Mouse (Mus musculus) embryonic facial prominence, embryonic 12.5 days (tissue): Measurements from ENCODE around the gene Senp2. TPM values are rescaled to one million over a fixed set of nuclear protein-coding genes. Genes with fewer than 3 reads are reported as not detected.

Source experiments
- ATAC-seq: fragments of 200-750 bp; cut with Nextera tagmentation; 2 replicates; pipeline ENCODE4 v1.8.0; 2017; ENCODE audit not compliant: insufficient number of reproducible peaks, insufficient read depth, low FRiP score, low TSS enrichment
- H3K27ac ChIP-seq: fragments of 300-500 bp; sonication (generic); 2 replicates; pipeline ENCODE4 v1.5.1; 2016; ENCODE audit warnings: mild to moderate bottlenecking
- H3K27me3 ChIP-seq: fragments of 300-500 bp; sonication (generic); 2 replicates; pipeline ENCODE4 v1.6.1; 2016; ENCODE audit warnings: mild to moderate bottlenecking, moderate library complexity
- H3K36me3 ChIP-seq: fragments of 300-500 bp; sonication (generic); 2 replicates; pipeline ENCODE4 v1.6.1; 2016; ENCODE audit warnings: mild to moderate bottlenecking
- H3K4me1 ChIP-seq: fragments of 300-500 bp; sonication (generic); 2 replicates; pipeline ENCODE4 v1.6.1; 2016
- H3K4me2 ChIP-seq: fragments of 300-500 bp; sonication (generic); replicated peaks from 2 replicates; pipeline ENCODE4 v1.6.1; 2016; ENCODE audit warnings: mild to moderate bottlenecking, moderate library complexity
- H3K4me3 ChIP-seq: fragments of 300-500 bp; sonication (generic); 2 replicates; pipeline ENCODE4 v1.5.1; 2016; ENCODE audit warnings: mild to moderate bottlenecking
- H3K9ac ChIP-seq: fragments of 300-500 bp; sonication (generic); 2 replicates; pipeline ENCODE4 v1.6.1; 2016; ENCODE audit warnings: mild to moderate bottlenecking, moderate library complexity
- H3K9me3 ChIP-seq: fragments of 300-500 bp; sonication (generic); 2 replicates; pipeline ENCODE4 v1.6.1; 2016; ENCODE audit warnings: mild to moderate bottlenecking, moderate library complexity
- WGBS: fragments of 180-500 bp; shearing (Covaris S2); methylation state at CpG from one replicate; pipeline ENCODE4 v1.1.7; 2016; 5-methylcytosine and 5-hydroxymethylcytosine counted together
- polyA plus RNA-seq: library from polyadenylated mRNA; unstranded; fragments of >200 nt; fragmentation: Nextera tagmentation; extraction: Ambion mirVana; gene quantifications from 2 replicates; pipeline ENCODE4 v1.2.1, GENCODE M21; 2016

Gene Senp2
- polyA plus RNA-seq, 1 experiment from 2014 or later = 68.3 TPM

DNA sequence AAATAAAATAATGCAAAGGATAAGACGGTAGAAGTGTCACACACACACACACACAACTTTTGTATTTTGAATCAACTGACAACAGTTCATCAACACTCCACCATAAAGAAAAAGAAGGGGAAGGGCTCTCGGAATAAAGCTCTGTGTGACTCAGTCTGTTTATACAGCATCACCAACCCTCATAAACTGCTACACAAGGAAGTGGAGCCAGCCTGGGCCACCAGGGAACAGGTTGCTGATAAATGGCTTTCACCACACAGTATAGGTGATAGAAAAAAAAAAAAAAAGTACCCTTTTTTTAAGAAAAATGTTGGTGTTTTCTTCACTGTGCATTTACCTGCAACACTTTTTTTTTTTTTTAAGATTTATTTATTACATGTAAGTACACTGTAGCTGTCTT, 17.5 kb upstream of the Senp2 start:
- H3K4me2 ChIP-seq = no peak overlapping the region
- H3K4me1 ChIP-seq = peaks cover 3% of the 10 kb centered on the region; the same call in 1 of the 2 replicates
- no peak overlapping the region for H3K27ac ChIP-seq
- WGBS = 86% methylated on average over 2 of the region's 2 CpGs
- no peaks in the 10 kb centered on the region for H3K9me3 ChIP-seq
- H3K27me3 ChIP-seq = no peaks in the 10 kb centered on the region
- no peaks in the 10 kb centered on the region for H3K36me3 ChIP-seq
- H3K4me3 ChIP-seq = no peak overlapping the region
- ATAC-seq = no peak
- H3K9ac ChIP-seq = no peak overlapping the region

DNA sequence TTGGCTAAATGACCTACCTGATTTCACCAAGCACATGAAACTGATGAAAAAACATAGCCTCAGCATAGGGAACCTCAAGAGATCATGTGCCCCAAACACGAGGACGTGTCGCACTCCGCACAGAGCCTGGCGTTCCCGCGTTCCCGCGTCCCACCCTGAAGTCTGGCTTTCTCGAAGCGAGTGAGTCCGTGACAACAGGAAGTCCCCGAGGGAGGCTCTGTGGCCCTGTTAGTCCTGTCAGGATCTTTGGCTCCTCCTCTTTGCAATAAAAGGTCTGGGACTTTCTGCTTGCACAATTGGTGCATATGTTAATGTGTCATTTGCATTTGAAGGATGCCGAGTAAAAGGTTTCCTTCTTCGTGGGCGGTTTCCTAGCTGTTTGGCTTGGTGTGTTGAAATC, 14.0 kb upstream of the Senp2 start, which contains the start of gene Liph:
Gene Liph, minus strand, starts transcription at position 360 of the 400 bp plus-strand sequence.
- peak within 1 kb of the TSS; percentile 15; the same call in 1 of the 2 replicates for H3K4me3 ChIP-seq
- H3K36me3 ChIP-seq = no peaks in the 10 kb centered on the region
- peak within 1 kb of the TSS; percentile 46 for H3K4me2 ChIP-seq
- H3K4me1 ChIP-seq = peaks cover 3% of the 10 kb centered on the region; the same call in 1 of the 2 replicates
- ATAC-seq = no peak
- H3K27ac ChIP-seq = no peak within 1 kb of the TSS
- WGBS = 15% methylated on average over 16 of the region's 16 CpGs
- no peak within 1 kb of the TSS for H3K9ac ChIP-seq
- H3K27me3 ChIP-seq = no peaks in the 10 kb centered on the region
- no peaks in the 10 kb centered on the region for H3K9me3 ChIP-seq

- no peak for ATAC-seq
- no peak overlapping the region for H3K9ac ChIP-seq
- H3K4me1 ChIP-seq = peaks cover 3% of the 10 kb centered on the region; the same call in 1 of the 2 replicates
- H3K9me3 ChIP-seq = no peaks in the 10 kb centered on the region
- no peaks in the 10 kb centered on the region for H3K27me3 ChIP-seq
- H3K36me3 ChIP-seq = no peaks in the 10 kb centered on the region
- no peak overlapping the region for H3K27ac ChIP-seq
- 50% methylated on average over 4 of the region's 4 CpGs for WGBS
- no peak overlapping the region for H3K4me3 ChIP-seq
- no peak overlapping the region for H3K4me2 ChIP-seq
Measured at GRCm38 (mm10) chr16:21996402-21996801, 12.9 kb upstream of the Senp2 start.

DNA sequence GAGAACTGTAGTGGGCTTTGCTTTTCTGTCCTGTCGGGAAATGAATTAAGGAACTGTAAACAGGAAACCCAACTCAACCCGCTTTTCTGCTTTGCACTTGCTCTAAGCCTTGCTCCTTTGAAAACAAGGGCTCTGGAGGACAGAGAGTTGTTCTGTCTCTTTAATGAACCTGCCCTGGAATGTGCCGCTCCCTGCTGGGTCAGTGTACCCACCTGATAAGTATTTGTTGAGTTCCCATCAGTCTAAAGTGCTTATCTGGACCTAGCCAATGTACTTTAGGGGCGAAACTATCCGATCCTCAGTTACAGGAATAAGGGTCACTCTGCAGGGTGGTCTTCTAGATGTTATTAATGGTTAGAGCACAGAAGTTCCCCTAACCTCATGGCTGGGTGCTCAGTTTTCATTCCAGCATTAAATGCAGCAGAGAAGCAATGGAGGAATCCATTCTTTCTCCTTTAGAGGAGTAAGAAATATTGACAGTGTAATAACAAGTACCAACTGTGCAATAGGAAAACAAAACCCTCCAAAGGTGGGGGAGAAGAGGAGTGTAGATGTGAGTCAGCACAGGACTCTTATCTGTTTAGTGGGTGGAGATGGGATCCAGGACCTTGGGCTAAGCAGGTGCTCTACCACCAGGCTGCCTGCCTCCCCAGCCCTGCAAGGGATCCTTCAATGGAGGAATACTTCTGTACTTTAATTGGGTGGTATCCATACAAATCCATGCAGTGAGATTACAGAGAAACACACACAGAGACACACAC, 12.2 kb upstream of the Senp2 start:
- no peak for ATAC-seq
- Histone ChIP-seq H3K4me2 (no peak overlapping the region), H3K27ac (no peak overlapping the region), H3K4me1 (peaks cover 3% of the 10 kb centered on the region; the same call in 1 of the 2 replicates), H3K4me3 (no peak overlapping the region), H3K9ac (no peak overlapping the region), H3K36me3 (no peaks in the 10 kb centered on the region), H3K27me3 (no peaks in the 10 kb centered on the region), H3K9me3 (no peaks in the 10 kb centered on the region)
- 50% methylated on average over 5 of the region's 5 CpGs for WGBS

DNA sequence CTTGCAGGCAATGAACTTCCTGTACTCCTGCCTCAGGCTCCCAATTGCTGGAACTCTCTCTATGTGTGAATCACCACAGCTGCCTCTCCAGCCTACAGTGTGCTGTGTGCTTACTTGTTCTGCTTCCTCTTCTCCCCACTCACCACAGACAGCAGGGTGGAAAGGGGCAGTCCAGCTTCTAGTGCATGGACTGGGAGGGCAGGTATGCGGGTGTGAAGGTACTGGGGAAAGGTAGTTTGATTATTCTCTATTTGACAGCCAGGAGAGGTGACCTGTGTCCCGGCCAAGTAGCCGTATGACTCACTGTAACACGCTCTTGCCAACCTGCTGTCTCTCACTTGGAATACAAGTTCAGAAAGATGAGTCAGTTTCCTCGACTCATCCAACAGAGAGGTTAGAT, 11.2 kb upstream of the Senp2 start:
- no peak for ATAC-seq
- WGBS = 83% methylated on average over 5 of the region's 5 CpGs
- H3K4me2 ChIP-seq = no peak overlapping the region
- H3K9ac ChIP-seq = no peak overlapping the region
- H3K4me1 ChIP-seq = peaks cover 3% of the 10 kb centered on the region; the same call in 1 of the 2 replicates
- no peak overlapping the region for H3K27ac ChIP-seq
- no peak overlapping the region for H3K4me3 ChIP-seq
- no peaks in the 10 kb centered on the region for H3K9me3 ChIP-seq
- no peaks in the 10 kb centered on the region for H3K27me3 ChIP-seq
- H3K36me3 ChIP-seq = no peaks in the 10 kb centered on the region

GRCm38 (mm10) chr16:21999941-22000690, 9.2 kb upstream of the Senp2 start:
- WGBS = 78% methylated on average over 4 of the region's 4 CpGs
- H3K9me3 ChIP-seq = no peaks in the 10 kb centered on the region
- H3K4me2 ChIP-seq = no peak overlapping the region
- no peak overlapping the region for H3K4me3 ChIP-seq
- no peaks in the 10 kb centered on the region for H3K27me3 ChIP-seq
- H3K4me1 ChIP-seq = peaks cover 3% of the 10 kb centered on the region; the same call in 1 of the 2 replicates
- H3K36me3 ChIP-seq = no peaks in the 10 kb centered on the region
- ATAC-seq = no peak
- H3K27ac ChIP-seq = no peak overlapping the region
- H3K9ac ChIP-seq = no peak overlapping the region

GRCm38 (mm10) chr16:22001172-22001571, 8.1 kb upstream of the Senp2 start:
- Histone ChIP-seq H3K4me2 (no peak overlapping the region), H3K4me1 (no peaks in the 10 kb centered on the region), H3K9me3 (no peaks in the 10 kb centered on the region), H3K4me3 (no peak overlapping the region), H3K9ac (no peak overlapping the region), H3K27ac (no peak overlapping the region), H3K27me3 (no peaks in the 10 kb centered on the region), H3K36me3 (no peaks in the 10 kb centered on the region)
- WGBS = 46% methylated on average over 4 of the region's 4 CpGs
- no peak for ATAC-seq

GRCm38 (mm10) chr16:22001606-22002005, 7.7 kb upstream of the Senp2 start:
- H3K4me1 ChIP-seq = no peaks in the 10 kb centered on the region
- no peak overlapping the region for H3K9ac ChIP-seq
- no peaks in the 10 kb centered on the region for H3K9me3 ChIP-seq
- no peak for ATAC-seq
- H3K4me2 ChIP-seq = no peak overlapping the region
- no peak overlapping the region for H3K27ac ChIP-seq
- no peak overlapping the region for H3K4me3 ChIP-seq
- no peaks in the 10 kb centered on the region for H3K36me3 ChIP-seq
- no peaks in the 10 kb centered on the region for H3K27me3 ChIP-seq
- 56% methylated on average over 3 of the region's 3 CpGs for WGBS

DNA sequence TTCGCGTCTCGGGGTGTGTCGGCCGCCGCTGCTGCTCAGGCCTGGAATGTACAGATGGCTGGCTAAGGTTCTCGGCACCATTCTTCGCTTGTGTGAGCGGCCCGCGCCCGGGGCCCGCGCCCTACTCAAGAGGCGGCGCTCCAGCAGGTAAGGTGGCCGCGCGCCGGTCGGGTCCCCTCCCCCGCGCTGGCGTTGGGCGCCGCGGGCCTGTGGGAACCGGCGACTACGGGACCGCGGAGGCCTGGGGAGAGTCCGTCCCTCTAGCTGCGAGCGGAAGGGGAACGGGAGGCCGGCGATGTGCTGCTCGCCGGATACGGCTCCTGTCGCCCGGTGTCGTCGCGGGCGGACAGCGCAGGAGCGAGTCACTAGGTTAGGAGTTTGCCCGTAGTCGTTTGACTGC, 312 bp downstream of the Senp2 start:
- no peaks in the 10 kb centered on the region for H3K27me3 ChIP-seq
- H3K4me2 ChIP-seq = peak overlapping the region; percentile 70
- H3K9ac ChIP-seq = peak overlapping the region; percentile 94
- no peaks in the 10 kb centered on the region for H3K36me3 ChIP-seq
- H3K9me3 ChIP-seq = no peaks in the 10 kb centered on the region
- H3K27ac ChIP-seq = peak overlapping the region; percentile 81
- peak; percentile 53 for ATAC-seq
- H3K4me1 ChIP-seq = peaks cover 12% of the 10 kb centered on the region
- under 1% methylated on average over 51 of the region's 51 CpGs for WGBS
- peak overlapping the region; percentile 98 for H3K4me3 ChIP-seq

- no peak overlapping the region for H3K9ac ChIP-seq
- H3K4me3 ChIP-seq = no peak overlapping the region
- no peak overlapping the region for H3K4me2 ChIP-seq
- H3K36me3 ChIP-seq = peaks cover 46% of the 10 kb centered on the region
- 85% methylated on average over 1 of the region's 1 CpGs for WGBS
- no peak overlapping the region for H3K27ac ChIP-seq
- H3K27me3 ChIP-seq = no peaks in the 10 kb centered on the region
- peaks cover 4% of the 10 kb centered on the region for H3K4me1 ChIP-seq
- H3K9me3 ChIP-seq = no peaks in the 10 kb centered on the region
- ATAC-seq = no peak
Measured at GRCm38 (mm10) chr16:22015569-22015968, 6.3 kb downstream of the Senp2 start.

DNA sequence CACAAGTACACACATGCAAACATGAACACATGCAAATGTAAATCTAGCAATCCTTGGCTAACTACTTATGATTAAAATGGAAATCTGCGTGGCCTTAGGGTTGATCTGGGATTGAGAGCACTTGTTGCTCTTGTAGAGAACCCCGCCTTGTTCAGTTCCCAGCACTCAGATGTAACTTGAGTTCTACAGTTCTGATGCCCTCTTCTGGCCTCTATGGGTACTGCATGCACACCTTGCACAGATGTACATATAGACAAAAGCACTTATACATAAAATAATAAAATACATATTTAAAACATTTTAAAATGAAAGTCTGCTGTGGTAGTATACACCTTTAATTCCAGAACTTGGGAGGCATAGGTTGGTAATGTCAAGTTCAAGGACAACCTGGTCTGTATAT, 12.8 kb downstream of the Senp2 start:
- peaks cover 54% of the 10 kb centered on the region for H3K36me3 ChIP-seq
- no peaks in the 10 kb centered on the region for H3K4me1 ChIP-seq
- peaks cover 3% of the 10 kb centered on the region; the same call in 1 of the 2 replicates for H3K9me3 ChIP-seq
- no peak overlapping the region for H3K9ac ChIP-seq
- no peak for ATAC-seq
- 97% methylated on average over 2 of the region's 2 CpGs for WGBS
- H3K4me2 ChIP-seq = no peak overlapping the region
- H3K27me3 ChIP-seq = no peaks in the 10 kb centered on the region
- H3K27ac ChIP-seq = no peak overlapping the region
- H3K4me3 ChIP-seq = no peak overlapping the region

GRCm38 (mm10) chr16:22027474-22027873, 18.2 kb downstream of the Senp2 start:
- Histone ChIP-seq H3K27ac (no peak overlapping the region), H3K4me1 (no peaks in the 10 kb centered on the region), H3K27me3 (no peaks in the 10 kb centered on the region), H3K9me3 (no peaks in the 10 kb centered on the region), H3K4me2 (no peak overlapping the region), H3K9ac (no peak overlapping the region), H3K4me3 (no peak overlapping the region), H3K36me3 (peaks cover 68% of the 10 kb centered on the region)
- ATAC-seq = no peak
- WGBS = 93% methylated on average over 5 of the region's 5 CpGs
